Mouse (Mus musculus) liver, adult 10 weeks (tissue): ENCODE results near the gene Olfr1511. TPM values are rescaled to one million over a fixed set of nuclear protein-coding genes. Genes with fewer than 3 reads are reported as not detected.

Experiments
- polyA plus RNA-seq: library from polyadenylated mRNA; stranded (reverse); fragments of 350-450 nt; fragmentation: Illumina TruSeq; extraction: RNeasy Lipid Tissue Mini Kit (QIAGEN cat#74804); gene quantifications from one replicate; pipeline ENCODE4 v1.2.3, GENCODE M21; 2014; ENCODE audit warnings: low read depth, low replicate concordance

Gene Olfr1511
- polyA plus RNA-seq, result not detected

GRCm38 (mm10) chr14:52397279-52397678 is at the start of gene Olfr1511:
Olfr1511 (minus strand) TSS chr14:52397379.

DNA sequence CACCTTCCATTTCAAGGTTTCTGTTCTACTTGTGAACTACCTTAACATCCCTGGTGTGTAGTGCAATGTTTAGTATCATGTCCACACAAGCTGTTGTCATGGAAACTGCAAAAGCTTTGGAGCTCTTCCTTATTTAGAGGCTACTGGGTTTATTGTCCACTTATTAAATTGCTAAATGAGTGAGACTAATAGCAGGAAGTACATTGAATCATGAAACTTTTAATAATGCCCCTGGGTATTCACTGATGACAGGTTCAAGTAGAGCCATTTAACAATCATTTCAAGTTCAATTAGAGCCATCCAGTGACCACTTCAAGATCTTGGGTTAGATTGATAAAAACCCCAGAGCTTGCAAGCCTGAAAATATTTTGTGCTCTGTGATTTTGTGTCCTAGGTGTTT is 45.5 kb upstream of the Olfr1511 start, which contains the start of gene Olfr1509:
Gene Olfr1509 (plus strand): TSS at position 301 of the 400 bp plus-strand sequence.

DNA sequence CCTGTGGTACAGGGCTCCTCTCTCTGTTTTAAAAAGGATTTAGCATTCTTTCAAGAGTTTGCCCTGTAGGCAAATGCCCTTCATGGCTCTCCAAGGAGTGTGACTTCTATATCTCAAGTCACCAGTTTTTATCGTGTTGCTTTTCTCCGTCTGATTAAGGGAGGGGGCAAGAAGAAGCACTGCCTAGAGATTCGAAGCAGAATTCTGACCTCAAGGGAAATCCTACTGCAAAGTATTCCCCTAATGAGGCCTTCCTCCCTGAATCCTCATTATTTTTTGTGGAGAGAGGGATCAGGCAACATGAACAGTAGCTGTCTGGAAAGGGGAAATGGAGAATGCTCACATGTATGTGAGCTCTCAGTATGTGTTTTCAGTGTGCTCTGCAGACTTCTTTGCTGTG is 17.1 kb upstream of the Olfr1511 start, which contains the start of gene Olfr1510:
Gene Olfr1510 (minus strand): TSS at position 101 of the 400 bp plus-strand sequence.

GRCm38 (mm10) chr14:52379068-52379467 is 18.1 kb downstream of the Olfr1511 start, which contains the start of gene Olfr1512:
Olfr1512 (minus strand) TSS chr14:52379168.

DNA sequence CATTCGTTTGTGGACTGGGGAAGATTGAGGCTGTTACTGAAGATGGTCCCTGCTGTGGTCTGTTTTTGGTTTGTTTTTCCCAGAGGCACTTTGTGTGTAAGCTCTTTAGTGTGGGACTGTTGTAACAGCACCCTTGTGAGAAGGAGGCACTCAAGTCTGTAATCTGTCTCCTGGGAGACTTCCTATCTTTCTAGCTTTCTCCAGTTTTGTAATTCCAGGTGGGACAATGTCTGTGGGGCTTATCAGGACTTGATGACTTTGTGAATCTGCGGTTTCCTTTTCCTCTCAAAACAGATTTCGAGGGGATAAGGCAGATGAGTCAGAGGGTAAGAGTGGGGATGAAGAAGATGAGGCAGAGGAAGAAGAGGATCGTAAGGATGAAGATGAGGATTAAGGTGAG is 40.9 kb downstream of the Olfr1511 start, which contains the start of gene Olfr1513:
Gene Olfr1513 (minus strand): TSS at position 101 of the 400 bp plus-strand sequence.

Other genes with a start within 250 kb of the Olfr1511 start
- 16.4 TPM for gene Supt16, start 200.0 kb downstream of the Olfr1511 start, polyA plus RNA-seq
- 10.4 TPM for gene Chd8, start 139.6 kb downstream of the Olfr1511 start, polyA plus RNA-seq
- gene Tox4, start 118.2 kb downstream of the Olfr1511 start, polyA plus RNA-seq, result 15.6 TPM
- gene Rab2b, start 117.8 kb downstream of the Olfr1511 start, polyA plus RNA-seq, result 3.4 TPM
- gene Mettl3, start 92.3 kb downstream of the Olfr1511 start, polyA plus RNA-seq, result 16.2 TPM
- gene Sall2, start 68.6 kb downstream of the Olfr1511 start, polyA plus RNA-seq, result 0.66 TPM
- not detected for gene Olfr1513, start 41.0 kb downstream of the Olfr1511 start, polyA plus RNA-seq
- not detected for gene Olfr1512, start 18.2 kb downstream of the Olfr1511 start, polyA plus RNA-seq
- not detected for gene Olfr1510, start 17.0 kb upstream of the Olfr1511 start, polyA plus RNA-seq
- gene Olfr1509, start 45.6 kb upstream of the Olfr1511 start, polyA plus RNA-seq, result not detected
- not detected for gene Olfr1508, start 70.1 kb upstream of the Olfr1511 start, polyA plus RNA-seq
- gene Olfr1507, start 98.4 kb upstream of the Olfr1511 start, polyA plus RNA-seq, result not detected